Mouse (Mus musculus) embryonic facial prominence, embryonic 14.5 days (tissue): Measurements from ENCODE around the gene Cntfr. TPM values are rescaled to one million over a fixed set of nuclear protein-coding genes. Genes with fewer than 3 reads are reported as not detected.
"Not testable (repeated sequence)": the region's sequence is repeated elsewhere in the genome, so short reads cannot be mapped to it uniquely, and the experiment has no call there.

Experiments used
- ATAC-seq: fragments of 200-750 bp; cut with Nextera tagmentation; 2 replicates; pipeline ENCODE4 v1.8.0; 2017; ENCODE audit warnings: low read depth, moderate number of reproducible peaks, moderate TSS enrichment
- DNase-seq: peaks from one replicate; pipeline ENCODE4 v3.0.0-alpha.2; 2015; ENCODE audit warnings: low spot score
- H3K27ac ChIP-seq: fragments of 300-500 bp; sonication (generic); replicated peaks from 2 replicates; pipeline ENCODE4 v1.5.1; 2014; ENCODE audit warnings: low read depth, mild to moderate bottlenecking, low read length, moderate library complexity
- H3K27me3 ChIP-seq: fragments of 300-500 bp; sonication (generic); replicated peaks from 2 replicates; pipeline ENCODE4 v1.6.1; 2014; ENCODE audit warnings: low read length; ENCODE audit not compliant: control insufficient read depth, insufficient read depth
- H3K36me3 ChIP-seq: fragments of 300-500 bp; sonication (generic); 2 replicates; pipeline ENCODE4 v1.6.1; 2014; ENCODE audit warnings: low read length, mixed read lengths; ENCODE audit not compliant: control insufficient read depth, insufficient read depth
- H3K4me1 ChIP-seq: fragments of 300-500 bp; sonication (generic); 2 replicates; pipeline ENCODE4 v1.6.1; 2014; ENCODE audit warnings: antibody characterized with exemption, low read length; ENCODE audit not compliant: control insufficient read depth, insufficient read depth
- H3K4me2 ChIP-seq: fragments of 300-500 bp; sonication (generic); 2 replicates; pipeline ENCODE4 v1.6.1; 2014; ENCODE audit warnings: low read depth, mild to moderate bottlenecking, low read length, moderate library complexity, mixed read lengths
- H3K4me3 ChIP-seq: fragments of 300-500 bp; sonication (generic); 2 replicates; pipeline ENCODE4 v1.5.1; 2014; ENCODE audit warnings: low read depth, mild to moderate bottlenecking, low read length
- H3K9ac ChIP-seq: fragments of 300-500 bp; sonication (generic); 2 replicates; pipeline ENCODE4 v1.6.1; 2014; ENCODE audit warnings: low read depth, mild to moderate bottlenecking, low read length, moderate library complexity, mixed read lengths
- H3K9me3 ChIP-seq: fragments of 300-500 bp; sonication (generic); 2 replicates; pipeline ENCODE4 v1.6.1; 2016; ENCODE audit warnings: low read length; ENCODE audit not compliant: control insufficient read depth
- WGBS: fragments of 180-500 bp; shearing (Covaris S2); extraction: QIAGEN DNeasy Blood & Tissue Kit; methylation state at CpG from one replicate; pipeline ENCODE4 v1.1.7; 2014; 5-methylcytosine and 5-hydroxymethylcytosine counted together
- polyA plus RNA-seq: library from polyadenylated mRNA; unstranded; fragments of >200 nt; fragmentation: Nextera tagmentation; extraction: Ambion mirVana; gene quantifications from 2 replicates; pipeline ENCODE4 v1.2.1, GENCODE M21; 2014

The Cntfr gene
- polyA plus RNA-seq, 1 experiment from 2014 or later, result 12.8 TPM

GRCm38 (mm10) chr4:41688562-41688961 lies 8.3 kb downstream of the Cntfr start:
- H3K27ac ChIP-seq, H3K9ac ChIP-seq, H3K4me2 ChIP-seq, H3K36me3 ChIP-seq, ATAC-seq, H3K4me3 ChIP-seq, H3K27me3 ChIP-seq, H3K4me1 ChIP-seq, DNase-seq, H3K9me3 ChIP-seq: not testable (repeated sequence)
- WGBS, result 55% methylated on average over 1 of the region's 1 CpGs

- H3K9me3 ChIP-seq, H3K4me1 ChIP-seq, ATAC-seq, DNase-seq, H3K27me3 ChIP-seq, H3K9ac ChIP-seq, H3K36me3 ChIP-seq, H3K4me3 ChIP-seq, H3K27ac ChIP-seq, H3K4me2 ChIP-seq: not testable (repeated sequence)
- 52% methylated on average over 5 of the region's 10 CpGs for WGBS
These were observed 10.9 kb downstream of the Cntfr start for GRCm38 (mm10) chr4:41685882-41686492.

DNA sequence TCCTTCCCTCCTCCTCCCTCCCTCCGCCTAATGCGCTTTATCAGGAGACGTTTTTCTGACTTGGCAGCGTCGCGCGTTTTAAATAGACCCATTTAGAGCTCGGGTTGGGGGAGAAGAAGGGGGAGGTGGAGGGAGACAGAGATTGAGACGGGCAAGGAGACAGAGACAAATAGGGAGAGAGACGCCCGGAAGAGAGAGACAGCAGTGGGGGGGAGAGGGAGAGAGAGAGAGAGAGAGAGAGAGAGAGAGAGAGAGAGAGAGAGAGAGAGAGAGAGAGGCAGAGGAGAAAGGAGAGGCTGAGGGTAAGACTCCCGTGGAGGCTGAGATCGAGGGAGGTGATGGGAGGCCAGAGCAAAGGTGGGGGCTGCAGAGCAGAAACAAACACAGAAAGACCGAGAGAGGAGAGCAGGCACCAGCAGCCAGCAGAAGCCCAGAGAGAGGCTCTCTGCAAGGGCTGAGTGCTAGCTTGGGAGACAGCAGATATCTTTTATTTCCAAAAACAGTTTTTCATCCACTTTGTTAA lies 11.9 kb downstream of the Cntfr start:
- H3K9ac ChIP-seq, DNase-seq, H3K9me3 ChIP-seq, H3K36me3 ChIP-seq, H3K27me3 ChIP-seq, H3K27ac ChIP-seq, H3K4me3 ChIP-seq: not testable (repeated sequence)
- peak overlapping the region; percentile 18; the same call in 1 of the 2 replicates for H3K4me2 ChIP-seq
- 6% methylated on average over 14 of the region's 14 CpGs for WGBS
- peak; percentile 2; the same call in 1 of the 2 replicates for ATAC-seq
- peaks cover 11% of the 10 kb centered on the region; the same call in 1 of the 2 replicates for H3K4me1 ChIP-seq

DNA sequence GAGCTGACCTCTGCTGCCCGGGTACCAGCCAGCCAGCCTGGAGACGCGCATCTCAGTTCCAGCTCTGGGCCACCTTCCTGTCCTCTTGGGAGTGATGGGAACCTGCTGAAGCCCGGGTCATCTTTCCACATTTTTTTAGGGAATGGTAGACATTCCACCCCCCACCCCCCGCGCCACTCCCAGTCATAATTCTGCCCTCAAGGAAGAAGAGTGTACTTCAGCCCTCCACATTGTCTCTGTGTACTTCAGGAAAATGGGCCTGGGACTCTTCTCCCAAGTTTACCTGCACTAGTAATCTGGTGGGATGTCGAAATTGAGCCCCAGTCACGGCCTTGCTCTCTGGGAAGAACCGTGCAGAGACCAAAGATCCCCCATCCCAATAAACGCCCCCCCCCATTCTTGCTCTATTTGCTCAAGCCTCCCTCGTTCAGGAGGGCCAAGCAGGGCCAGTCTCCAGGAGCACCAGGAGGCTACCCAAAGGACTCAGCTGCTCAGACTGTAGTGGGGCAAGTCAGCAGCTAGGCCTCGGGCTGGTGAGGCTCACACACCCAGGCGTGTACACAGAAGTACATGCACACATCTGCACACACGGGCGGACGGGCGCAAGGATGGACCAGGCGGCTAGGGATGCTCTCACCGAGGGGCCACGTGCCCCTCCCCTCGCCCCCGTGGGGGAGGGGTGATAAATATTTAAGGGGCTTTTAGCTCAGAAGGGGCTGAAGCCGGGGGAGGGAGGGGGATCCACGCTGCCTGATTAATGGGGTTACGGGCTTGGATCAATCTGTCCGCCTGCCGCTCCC lies 12.6 kb downstream of the Cntfr start:
- not testable (repeated sequence) for H3K27me3 ChIP-seq, H3K9ac ChIP-seq, H3K27ac ChIP-seq, H3K9me3 ChIP-seq, DNase-seq, H3K36me3 ChIP-seq
- ATAC-seq, result peak; percentile 6; the same call in 1 of the 2 replicates
- Histone ChIP-seq H3K4me1 (peaks cover 11% of the 10 kb centered on the region), H3K4me3 (peak overlapping the region; percentile 21; the same call in 1 of the 2 replicates), H3K4me2 (peak overlapping the region; percentile 46)
- WGBS, result 10% methylated on average over 16 of the region's 27 CpGs

DNA sequence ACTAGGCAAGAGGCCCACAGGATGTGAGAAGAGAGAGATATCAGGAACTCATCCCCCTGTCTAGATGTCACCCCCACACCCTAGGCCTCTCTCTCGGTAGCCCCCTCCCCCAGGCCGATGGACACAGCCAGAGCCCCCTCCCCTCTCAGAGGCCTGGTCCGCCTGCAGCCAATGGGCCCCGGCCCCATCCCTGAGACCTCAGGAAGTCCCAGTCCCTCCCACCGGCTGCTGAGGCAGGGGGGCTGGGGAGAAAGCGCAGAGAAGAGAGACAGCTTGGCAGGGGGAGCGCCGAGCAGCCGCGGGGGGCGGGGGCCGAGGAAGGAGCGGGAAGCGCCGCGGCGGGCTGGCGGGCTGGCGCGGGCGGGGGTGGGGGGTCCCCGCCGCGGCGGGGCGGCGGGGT lies 13.6 kb downstream of the Cntfr start:
- H3K4me1 ChIP-seq, result peaks cover 11% of the 10 kb centered on the region
- H3K9me3 ChIP-seq, H3K27ac ChIP-seq, H3K27me3 ChIP-seq, H3K9ac ChIP-seq, H3K36me3 ChIP-seq, DNase-seq: not testable (repeated sequence)
- peak overlapping the region; percentile 34; the same call in 1 of the 2 replicates for H3K4me2 ChIP-seq
- ATAC-seq, result peak; percentile 60
- 0% methylated on average over 1 of the region's 27 CpGs for WGBS
- peak overlapping the region; percentile 20; the same call in 1 of the 2 replicates for H3K4me3 ChIP-seq

- Histone ChIP-seq H3K4me3 (no peak overlapping the region), H3K27ac (0 out of 2 replicates have a peak overlapping the region, but pooled peaks have one; percentile 24), H3K4me2 (no peak overlapping the region), H3K27me3 (no peaks in the 10 kb centered on the region), H3K36me3 (no peaks in the 10 kb centered on the region), H3K4me1 (peaks cover 11% of the 10 kb centered on the region), H3K9ac (no peak overlapping the region), H3K9me3 (no peaks in the 10 kb centered on the region)
- 30% methylated on average over 6 of the region's 6 CpGs for WGBS
- no peak for DNase-seq
- no peak for ATAC-seq
These were observed 14.1 kb downstream of the Cntfr start for GRCm38 (mm10) chr4:41682789-41683188.

DNA sequence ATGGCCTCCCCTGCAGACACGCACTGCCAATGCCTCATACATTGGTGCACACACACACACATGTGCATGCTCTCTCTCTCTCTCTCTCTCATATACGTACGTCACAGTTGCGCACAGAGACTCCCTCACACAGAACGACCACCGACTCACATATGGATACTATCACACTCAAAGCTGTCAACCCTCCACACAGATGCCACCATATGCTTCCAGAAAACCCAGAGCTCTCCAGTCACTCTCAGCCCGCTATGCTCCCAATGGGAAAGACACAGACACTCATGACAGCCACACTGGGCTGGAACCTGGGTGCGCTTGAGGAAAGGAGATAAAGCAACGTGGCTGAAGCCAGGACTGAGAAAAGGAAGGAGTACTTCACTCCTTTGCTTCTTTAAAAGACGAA lies 14.9 kb downstream of the Cntfr start:
- DNase-seq, result no peak
- no peak for ATAC-seq
- H3K4me1 ChIP-seq, result peaks cover 19% of the 10 kb centered on the region
- no peaks in the 10 kb centered on the region for H3K27me3 ChIP-seq
- no peaks in the 10 kb centered on the region for H3K36me3 ChIP-seq
- no peak overlapping the region for H3K4me2 ChIP-seq
- no peak overlapping the region for H3K4me3 ChIP-seq
- no peak overlapping the region for H3K27ac ChIP-seq
- no peaks in the 10 kb centered on the region for H3K9me3 ChIP-seq
- WGBS, result 54% methylated on average over 10 of the region's 10 CpGs
- no peak overlapping the region for H3K9ac ChIP-seq

DNA sequence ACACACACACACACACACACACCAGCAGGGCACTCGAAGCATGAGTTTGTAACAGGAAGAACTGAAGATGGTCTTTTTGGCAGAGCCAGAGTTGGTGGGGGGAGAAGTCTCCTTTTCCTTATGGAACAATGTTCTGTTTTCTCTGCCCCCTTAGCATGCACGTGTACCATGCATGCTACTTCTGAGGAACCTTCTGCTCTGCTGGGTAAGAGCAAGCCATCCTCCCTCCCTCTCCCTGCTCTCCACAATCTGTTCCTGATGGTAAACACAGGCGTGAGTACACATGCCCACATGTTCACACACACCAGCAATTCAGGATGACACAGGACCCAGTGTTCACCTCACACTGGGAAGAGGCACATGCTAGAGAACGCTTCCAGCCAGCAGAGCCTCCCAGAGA lies 15.7 kb downstream of the Cntfr start:
- Histone ChIP-seq H3K27me3 (no peaks in the 10 kb centered on the region), H3K27ac (no peak overlapping the region), H3K9ac (no peak overlapping the region), H3K36me3 (no peaks in the 10 kb centered on the region), H3K4me2 (no peak overlapping the region), H3K4me3 (no peak overlapping the region), H3K4me1 (peaks cover 27% of the 10 kb centered on the region), H3K9me3 (no peaks in the 10 kb centered on the region)
- WGBS, result 31% methylated on average over 4 of the region's 4 CpGs
- no peak for DNase-seq
- no peak for ATAC-seq
